Mouse (Mus musculus): ENCODE measurements around the gene Ostc. TPM values are rescaled to one million over a fixed set of nuclear protein-coding genes. Genes with fewer than 3 reads are reported as not detected.

Ostc gene
- total RNA-seq, 4 experiments from 2014 or later, result 20.6 to 25.0 (median 23.4) TPM

DNA sequence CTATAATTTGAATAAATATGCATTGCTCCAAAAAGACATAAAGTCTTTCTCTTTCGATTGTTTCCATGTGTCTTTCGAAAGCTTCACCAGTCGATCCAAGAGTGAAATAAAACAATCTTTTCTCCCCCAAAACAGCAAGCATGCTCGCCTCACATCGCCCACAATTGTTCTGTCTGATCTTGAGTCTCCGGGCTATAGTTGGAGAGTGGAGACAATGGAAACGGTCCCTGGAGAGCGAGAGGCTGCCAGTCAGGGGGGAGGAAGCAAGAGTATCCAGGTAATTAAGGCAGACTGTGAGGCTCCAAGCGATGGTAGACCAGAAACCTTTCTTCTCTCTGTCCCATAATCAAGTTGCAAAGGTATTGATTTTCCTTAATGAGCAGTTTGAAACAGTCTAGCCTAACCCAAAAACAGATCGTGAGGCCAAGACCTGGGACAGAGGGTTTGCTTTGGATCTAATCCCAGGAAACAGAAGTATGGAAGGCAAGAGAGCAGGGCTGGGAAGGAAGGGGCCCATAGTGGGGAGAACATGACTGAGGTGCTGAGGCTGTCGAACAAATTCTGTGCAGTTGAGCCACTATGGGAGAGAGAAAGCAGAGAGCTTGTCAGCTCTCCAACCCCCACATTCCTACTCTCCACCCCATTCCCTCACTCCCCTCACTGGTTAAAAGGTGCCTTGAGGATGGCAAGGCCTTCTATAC, 63.0 kb downstream of the Ostc start:
- no peak for DNase-seq (ENCODE audit: low spot score in 2 of 2)

Other genes starting within 250 kb of the Ostc start
- under 1 TPM in 1 of 4 experiments, not detected in 3; 0.19 TPM for gene Etnppl, start 92.0 kb downstream of the Ostc start, total RNA-seq (2022)
- gene Rpl34, start 21.0 kb upstream of the Ostc start, total RNA-seq (2022), result 100 to 1,000 TPM; 314 to 367 (median 338) TPM

Measured in gastrocnemius, adult 8-10 months (tissue).